Mouse (Mus musculus): ENCODE measurements around the gene Mrgpra6.

DNA sequence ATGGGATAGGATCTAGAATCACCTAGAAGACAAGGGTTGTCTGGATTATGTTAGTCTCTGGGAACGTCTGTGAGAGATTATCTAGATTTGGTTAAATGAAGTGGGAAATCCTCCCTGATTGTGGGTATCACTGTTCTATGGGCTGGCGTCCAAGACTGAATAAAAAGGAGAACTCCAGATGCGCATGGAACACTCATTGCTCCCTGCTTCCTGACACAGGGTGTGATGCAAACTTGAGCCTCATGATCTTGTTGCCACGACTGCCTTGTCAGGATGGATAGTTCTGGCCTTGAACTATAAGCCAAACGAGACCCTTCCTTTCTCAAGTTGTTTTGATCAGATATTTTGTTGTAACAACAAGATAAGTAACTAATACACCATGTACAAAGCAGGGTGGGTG is 33.9 kb downstream of the Mrgpra6 start:
- TF ChIP-seq CTCF (IDR thresholded peaks at IDR 0.05; ENCODE audit: low read depth, low read length) (no peak), POLR2AphosphoS5 (IDR thresholded peaks at IDR 0.05; ENCODE audit: insufficient replicate concordance, low read depth, low read length) (no peak), GATA1 (IDR thresholded peaks at IDR 0.05; ENCODE audit: borderline replicate concordance, low read length) (no peak), TAL1 (conservative IDR thresholded peaks at IDR 0.05; ENCODE audit: low read depth, low read length) (no peak), GATA2 (IDR thresholded peaks at IDR 0.05; ENCODE audit: borderline replicate concordance, low read depth, low read length) (no peak)
